Mouse (Mus musculus) limb, embryonic 11.5 days (tissue): ENCODE data around the gene Lrp8. TPM values are rescaled to one million over a fixed set of nuclear protein-coding genes. Genes with fewer than 3 reads are reported as not detected.

Experiments
- ATAC-seq: fragments of 200-750 bp; cut with Nextera tagmentation; 2 replicates; pipeline ENCODE4 v1.8.0; 2017; ENCODE audit warnings: low read depth; ENCODE audit not compliant: insufficient number of reproducible peaks, low FRiP score, low TSS enrichment
- DNase-seq: peaks from one replicate; pipeline ENCODE4 v3.0.0-alpha.2; 2015; ENCODE audit warnings: low spot score
- H3K27ac ChIP-seq: fragments of 300-500 bp; sonication (generic); replicated peaks from 2 replicates; pipeline ENCODE4 v1.5.1; 2014; ENCODE audit warnings: low read depth, mild to moderate bottlenecking, low read length
- H3K27me3 ChIP-seq: fragments of 300-500 bp; sonication (generic); 2 replicates; pipeline ENCODE4 v1.6.1; 2014; ENCODE audit warnings: mild to moderate bottlenecking, low read length, mixed read lengths; ENCODE audit not compliant: control insufficient read depth, insufficient read depth
- H3K36me3 ChIP-seq: fragments of 300-500 bp; sonication (generic); 2 replicates; pipeline ENCODE4 v1.6.1; 2014; ENCODE audit warnings: mild to moderate bottlenecking, low read length, moderate library complexity, mixed read lengths; ENCODE audit not compliant: control insufficient read depth, insufficient read depth
- H3K4me1 ChIP-seq: fragments of 300-500 bp; sonication (generic); 2 replicates; pipeline ENCODE4 v1.6.1; 2014; ENCODE audit warnings: low read length, mixed read lengths; ENCODE audit not compliant: control insufficient read depth, insufficient read depth
- H3K4me2 ChIP-seq: fragments of 300-500 bp; sonication (generic); 2 replicates; pipeline ENCODE4 v1.6.1; 2014; ENCODE audit warnings: low read depth, mild to moderate bottlenecking, moderate library complexity; ENCODE audit not compliant: severe bottlenecking
- H3K4me3 ChIP-seq: fragments of 300-500 bp; sonication (generic); 2 replicates; pipeline ENCODE4 v1.5.1; 2014; ENCODE audit warnings: low read depth, low read length
- H3K9ac ChIP-seq: fragments of 300-500 bp; sonication (generic); 2 replicates; pipeline ENCODE4 v1.6.1; 2014; ENCODE audit warnings: mild to moderate bottlenecking, low read length
- H3K9me3 ChIP-seq: fragments of 300-500 bp; sonication (generic); 2 replicates; pipeline ENCODE4 v1.6.1; 2016; ENCODE audit warnings: low read length; ENCODE audit not compliant: control insufficient read depth
- WGBS: fragments of 180-500 bp; shearing (Covaris S2); extraction: QIAGEN DNeasy Blood & Tissue Kit; methylation state at CpG from one replicate; pipeline ENCODE4 v1.1.7; 2014; 5-methylcytosine and 5-hydroxymethylcytosine counted together
- polyA plus RNA-seq: library from polyadenylated mRNA; unstranded; fragments of >200 nt; fragmentation: Nextera tagmentation; extraction: Ambion mirVana; gene quantifications from 2 replicates; pipeline ENCODE4 v1.2.1, GENCODE M21; 2014

Gene Lrp8
- polyA plus RNA-seq, 1 experiment from 2014 or later = 5.0 TPM

DNA sequence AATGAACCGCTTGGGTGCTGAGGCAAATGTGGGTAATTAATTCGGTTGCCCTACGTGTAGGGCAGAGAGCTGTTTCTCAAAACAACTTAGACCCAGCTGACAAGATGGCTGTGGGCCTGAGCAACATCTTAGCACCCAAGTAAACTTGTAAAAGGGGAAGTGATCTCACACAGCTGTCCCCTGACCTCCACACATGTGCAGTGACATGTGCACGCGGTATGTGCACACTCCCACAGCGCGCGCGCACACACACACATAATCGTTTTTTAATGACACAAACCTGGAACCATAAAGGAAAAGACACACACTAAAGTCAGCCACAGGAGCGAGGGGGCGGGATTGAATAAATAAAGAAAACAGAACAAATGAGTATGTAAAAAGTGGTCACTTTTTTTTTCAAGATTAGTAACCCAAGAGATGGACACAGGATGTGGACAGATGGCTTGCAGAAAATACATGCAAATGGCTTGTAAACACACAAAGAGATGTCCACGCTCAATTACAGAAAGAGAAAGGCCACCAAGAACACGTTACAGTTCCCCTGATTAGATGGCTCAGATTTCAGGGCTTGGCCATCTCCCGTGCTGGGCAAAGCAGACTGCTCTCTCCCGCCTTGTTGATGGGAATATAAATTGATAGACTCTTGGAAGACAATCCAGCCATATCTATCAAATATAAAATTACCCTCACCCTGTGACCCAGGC is 29.8 kb upstream of the Lrp8 start:
- Histone ChIP-seq H3K27ac (no peak overlapping the region), H3K4me3 (no peak overlapping the region), H3K36me3 (no peaks in the 10 kb centered on the region), H3K4me2 (no peak overlapping the region), H3K9ac (no peak overlapping the region), H3K27me3 (no peaks in the 10 kb centered on the region), H3K9me3 (no peaks in the 10 kb centered on the region), H3K4me1 (peaks cover 8% of the 10 kb centered on the region)
- no peak for DNase-seq
- 82% methylated on average over 16 of the region's 16 CpGs for WGBS
- ATAC-seq = no peak

DNA sequence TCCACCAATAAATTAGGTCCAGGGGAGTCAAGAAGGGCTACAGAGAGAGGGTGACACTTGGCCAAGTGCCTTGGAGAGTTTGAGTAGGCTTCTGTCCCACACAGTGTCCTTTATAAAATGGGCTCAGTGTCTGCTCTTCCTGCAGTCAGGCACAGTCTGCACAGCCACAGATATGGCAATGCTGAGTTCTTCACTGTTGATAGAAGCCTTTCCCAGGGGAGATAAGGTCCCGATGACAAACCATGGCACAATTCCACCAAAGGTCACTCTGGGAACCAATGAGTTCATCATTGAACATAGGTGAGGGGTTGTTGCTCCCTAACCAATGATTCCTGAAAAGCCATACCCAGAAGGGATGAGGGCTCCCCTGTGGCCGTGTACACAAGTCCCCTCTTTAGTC is 27.2 kb upstream of the Lrp8 start:
- ATAC-seq = no peak
- no peak overlapping the region for H3K27ac ChIP-seq
- H3K36me3 ChIP-seq = no peaks in the 10 kb centered on the region
- H3K4me1 ChIP-seq = peaks cover 8% of the 10 kb centered on the region
- H3K9me3 ChIP-seq = no peaks in the 10 kb centered on the region
- WGBS = 81% methylated on average over 2 of the region's 2 CpGs
- no peak overlapping the region for H3K9ac ChIP-seq
- no peak overlapping the region for H3K4me2 ChIP-seq
- no peaks in the 10 kb centered on the region for H3K27me3 ChIP-seq
- DNase-seq = no peak
- no peak overlapping the region for H3K4me3 ChIP-seq

DNA sequence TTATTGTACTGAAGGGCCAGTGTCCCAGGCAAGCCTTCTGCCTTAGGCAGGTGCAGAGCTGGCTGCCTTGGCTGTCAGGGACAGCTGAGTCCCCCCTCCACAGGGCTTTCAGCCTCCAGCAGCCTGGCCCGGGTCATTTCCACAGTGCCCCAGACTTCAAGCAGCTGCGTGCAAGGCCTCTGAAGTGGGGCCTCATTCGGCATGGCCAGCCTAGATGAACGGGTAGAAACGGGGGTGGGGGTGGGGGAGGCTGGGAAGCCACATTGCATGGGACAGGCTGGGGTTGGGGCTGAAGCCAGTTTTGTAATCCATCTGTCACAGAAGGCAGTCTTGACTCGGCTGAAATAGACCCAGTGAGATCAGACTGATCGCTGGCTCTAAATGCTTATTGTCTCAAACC is 26.4 kb upstream of the Lrp8 start:
- ATAC-seq (peak; percentile 70), DNase-seq (peak; percentile 40)
- Histone ChIP-seq H3K27ac (0 out of 2 replicates have a peak overlapping the region, but pooled peaks have one; percentile 14), H3K4me2 (no peak overlapping the region), H3K4me3 (no peak overlapping the region), H3K9ac (no peak overlapping the region), H3K4me1 (peaks cover 8% of the 10 kb centered on the region), H3K36me3 (no peaks in the 10 kb centered on the region), H3K27me3 (no peaks in the 10 kb centered on the region), H3K9me3 (no peaks in the 10 kb centered on the region)
- WGBS = 35% methylated on average over 7 of the region's 7 CpGs

DNA sequence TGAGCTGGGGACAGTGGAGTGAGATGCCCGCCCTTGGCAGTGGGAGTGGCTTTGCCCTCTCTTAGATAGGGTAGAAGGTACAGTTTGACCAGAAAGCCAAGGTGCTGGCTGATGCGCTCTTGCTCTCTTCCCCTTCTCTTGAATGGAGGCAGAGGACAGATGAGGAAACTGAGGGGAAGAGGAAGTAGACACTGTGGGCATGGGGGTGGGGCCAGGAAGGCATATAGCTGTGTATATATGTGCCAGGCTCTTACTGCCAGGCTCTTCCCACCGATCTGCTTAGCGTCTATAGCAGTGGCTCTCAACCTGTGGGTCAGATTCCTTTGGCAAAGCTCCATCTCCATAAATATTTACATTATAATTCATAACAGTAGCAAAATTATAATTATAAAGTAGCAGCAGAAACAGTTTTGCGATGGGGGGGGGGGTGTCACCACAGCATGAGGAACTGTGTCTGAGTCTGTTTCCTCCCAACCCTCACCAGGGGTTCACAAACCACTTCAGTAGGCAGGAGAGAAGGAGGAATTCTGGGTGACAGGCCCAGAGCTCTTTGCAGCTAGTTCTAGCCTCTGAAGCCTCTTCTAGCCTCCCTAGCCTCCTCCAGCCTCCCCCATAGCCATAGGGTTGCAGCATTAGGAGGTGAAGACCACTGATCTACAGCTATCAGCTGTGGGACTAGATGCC is 24.9 kb upstream of the Lrp8 start:
- no peaks in the 10 kb centered on the region for H3K36me3 ChIP-seq
- peaks cover 8% of the 10 kb centered on the region for H3K4me1 ChIP-seq
- no peak overlapping the region for H3K27ac ChIP-seq
- DNase-seq = no peak
- no peaks in the 10 kb centered on the region for H3K27me3 ChIP-seq
- H3K9ac ChIP-seq = no peak overlapping the region
- ATAC-seq = no peak
- no peaks in the 10 kb centered on the region for H3K9me3 ChIP-seq
- no peak overlapping the region for H3K4me3 ChIP-seq
- no peak overlapping the region for H3K4me2 ChIP-seq
- WGBS = 93% methylated on average over 5 of the region's 5 CpGs

DNA sequence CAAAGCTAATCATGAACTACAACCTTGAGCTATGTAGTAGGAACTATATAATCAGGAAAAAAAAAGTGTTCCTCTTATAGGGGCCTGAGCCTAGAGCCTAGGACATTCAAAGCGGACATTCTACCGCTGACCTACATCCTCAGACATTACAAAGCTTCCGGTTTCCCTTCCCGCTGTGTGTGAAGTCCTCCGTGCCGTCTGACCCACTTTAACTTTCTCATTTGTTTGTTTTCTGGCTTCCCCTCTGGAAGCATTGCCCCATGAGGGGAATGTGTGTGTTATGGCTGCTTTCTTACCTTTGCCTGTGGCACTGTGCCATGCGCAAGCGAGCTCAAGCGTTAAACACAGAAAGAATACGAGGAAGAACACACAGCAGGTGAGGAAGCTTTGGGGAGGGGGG is 18.5 kb upstream of the Lrp8 start:
- no peak overlapping the region for H3K4me3 ChIP-seq
- DNase-seq (no peak), ATAC-seq (no peak)
- no peaks in the 10 kb centered on the region for H3K4me1 ChIP-seq
- H3K9ac ChIP-seq = no peak overlapping the region
- H3K9me3 ChIP-seq = no peaks in the 10 kb centered on the region
- no peak overlapping the region for H3K4me2 ChIP-seq
- no peaks in the 10 kb centered on the region for H3K36me3 ChIP-seq
- no peak overlapping the region for H3K27ac ChIP-seq
- WGBS = 76% methylated on average over 10 of the region's 10 CpGs
- H3K27me3 ChIP-seq = no peaks in the 10 kb centered on the region

DNA sequence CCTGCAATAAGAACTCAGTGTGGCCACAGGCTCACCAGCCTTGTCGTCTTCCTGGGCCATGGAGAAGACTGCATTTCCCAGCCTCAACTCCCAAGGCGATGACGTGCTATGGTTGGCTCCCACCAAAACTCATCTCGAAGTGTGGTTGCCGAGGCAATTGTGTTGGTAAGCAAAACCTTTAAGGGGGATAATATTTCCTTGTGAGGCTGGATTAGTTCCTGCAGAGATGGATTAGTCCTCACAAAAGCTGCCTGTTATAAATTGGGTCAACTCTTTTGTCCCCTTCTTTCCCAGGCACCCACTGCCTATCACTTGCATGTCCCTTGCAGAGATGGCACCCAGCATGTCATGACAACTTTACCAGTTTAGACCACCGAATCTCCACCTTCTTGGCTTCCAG is 13.2 kb upstream of the Lrp8 start:
- DNase-seq (no peak), ATAC-seq (no peak)
- H3K9me3 ChIP-seq = no peaks in the 10 kb centered on the region
- no peak overlapping the region for H3K4me3 ChIP-seq
- H3K27ac ChIP-seq = no peak overlapping the region
- H3K4me1 ChIP-seq = no peaks in the 10 kb centered on the region
- H3K4me2 ChIP-seq = no peak overlapping the region
- H3K36me3 ChIP-seq = no peaks in the 10 kb centered on the region
- no peak overlapping the region for H3K9ac ChIP-seq
- no peaks in the 10 kb centered on the region for H3K27me3 ChIP-seq
- 89% methylated on average over 6 of the region's 6 CpGs for WGBS

DNA sequence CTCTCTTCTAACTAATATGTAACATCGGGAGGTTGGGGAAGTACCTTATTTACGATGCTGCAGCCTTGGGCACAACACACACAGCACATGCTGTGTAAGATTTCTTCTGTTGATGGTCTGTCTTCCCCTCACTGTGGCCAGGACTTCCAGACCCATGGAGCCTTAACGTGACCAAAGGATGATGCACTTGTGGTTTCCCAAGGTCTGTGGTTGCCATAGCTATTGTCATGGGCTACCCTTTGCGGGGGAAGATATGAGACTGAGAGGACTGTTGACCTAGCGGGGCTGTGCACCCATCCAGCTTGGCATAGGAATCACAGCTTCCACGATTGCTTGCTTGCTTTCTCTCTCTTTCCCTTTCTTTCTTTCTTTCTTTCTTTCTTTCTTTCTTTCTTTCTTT is 1.3 kb upstream of the Lrp8 start:
- DNase-seq = no peak
- Histone ChIP-seq H3K4me2 (no peak overlapping the region), H3K27ac (no peak overlapping the region), H3K4me1 (peaks cover 17% of the 10 kb centered on the region), H3K9ac (no peak overlapping the region), H3K36me3 (no peaks in the 10 kb centered on the region), H3K27me3 (no peaks in the 10 kb centered on the region; the same call in 1 of the 2 replicates), H3K4me3 (no peak overlapping the region), H3K9me3 (no peaks in the 10 kb centered on the region)
- ATAC-seq = no peak
- WGBS = 79% methylated on average over 6 of the region's 6 CpGs

DNA sequence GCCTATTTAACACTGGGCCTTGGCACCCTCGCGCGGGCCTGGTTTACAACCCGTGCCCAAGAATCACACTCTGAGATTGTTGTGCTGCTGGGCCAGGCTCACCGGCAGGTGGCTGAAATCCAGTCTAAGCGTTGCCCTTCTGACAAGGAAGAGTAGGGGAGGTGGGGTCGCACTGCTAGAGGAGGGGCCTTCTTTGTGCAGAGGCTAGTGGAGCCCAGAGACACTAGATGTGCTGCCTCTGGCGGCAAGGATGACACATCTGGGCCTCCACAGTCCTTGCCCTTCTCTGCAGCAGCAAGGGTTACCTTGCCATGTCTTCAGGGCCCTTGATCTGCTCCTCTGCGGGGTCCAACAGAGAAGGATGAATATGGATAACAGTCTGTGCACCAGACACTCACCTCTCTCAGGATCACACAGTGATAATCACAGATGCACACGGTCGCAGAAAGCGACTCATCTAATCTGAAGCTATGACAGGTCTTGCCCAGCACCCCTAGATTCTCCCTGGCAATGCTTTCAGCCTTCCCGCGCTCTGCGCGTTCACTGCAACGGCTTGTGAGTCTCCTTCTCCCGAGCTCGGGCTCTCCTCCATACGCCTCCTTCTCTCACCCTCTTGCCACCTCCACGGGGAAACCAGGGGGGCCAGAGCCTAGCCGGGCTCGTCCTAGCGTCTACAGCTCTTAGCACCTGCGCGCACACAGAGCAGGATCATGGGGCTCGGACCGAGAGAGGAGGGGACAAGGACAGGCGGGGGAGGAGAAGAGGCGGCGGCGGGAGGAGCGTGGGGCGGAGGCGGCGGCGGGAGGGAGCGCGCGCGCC is 486 bp upstream of the Lrp8 start:
- H3K27me3 ChIP-seq = no peaks in the 10 kb centered on the region; the same call in 1 of the 2 replicates
- peak overlapping the region; percentile 77 for H3K9ac ChIP-seq
- H3K27ac ChIP-seq = no peak overlapping the region
- WGBS = under 1% methylated on average over 40 of the region's 41 CpGs
- no peaks in the 10 kb centered on the region for H3K36me3 ChIP-seq
- peaks cover 17% of the 10 kb centered on the region for H3K4me1 ChIP-seq
- H3K9me3 ChIP-seq = no peaks in the 10 kb centered on the region
- DNase-seq (peak; percentile 80), ATAC-seq (peak; percentile 58)
- H3K4me3 ChIP-seq = peak overlapping the region; percentile 68
- H3K4me2 ChIP-seq = peak overlapping the region; percentile 100
